Mouse (Mus musculus): ENCODE data around the gene Smyd5. TPM values are rescaled to one million over a fixed set of nuclear protein-coding genes. Genes with fewer than 3 reads are reported as not detected.

Gene Smyd5
- total RNA-seq, 2 experiments from 2014 or later = 1.5 to 14.1 TPM

- no peak for ATAC-seq (replicated peaks; ENCODE audit: low FRiP score, poor library complexity, severe bottlenecking)
Measured at GRCm38 (mm10) chr6:85483843-85484721, 52.3 kb downstream of the Smyd5 start.

GRCm38 (mm10) chr6:85485738-85486137 lies 53.9 kb downstream of the Smyd5 start:
- ATAC-seq (replicated peaks; ENCODE audit: low FRiP score, poor library complexity, severe bottlenecking) = no peak

GRCm38 (mm10) chr6:85488510-85488909 lies 56.7 kb downstream of the Smyd5 start:
- no peak for ATAC-seq (replicated peaks; ENCODE audit: low FRiP score, poor library complexity, severe bottlenecking)

GRCm38 (mm10) chr6:85489717-85490116 lies 57.9 kb downstream of the Smyd5 start:
- ATAC-seq (replicated peaks; ENCODE audit: low FRiP score, poor library complexity, severe bottlenecking) = no peak

GRCm38 (mm10) chr6:85490252-85490651 lies 58.5 kb downstream of the Smyd5 start:
- no peak for ATAC-seq (replicated peaks; ENCODE audit: low FRiP score, poor library complexity, severe bottlenecking)

GRCm38 (mm10) chr6:85491606-85492005 lies 59.8 kb downstream of the Smyd5 start:
- ATAC-seq (replicated peaks; ENCODE audit: low FRiP score, poor library complexity, severe bottlenecking) = no peak

Other genes starting within 250 kb of the Smyd5 start
- gene Emx1, start 244.6 kb upstream of the Smyd5 start, total RNA-seq (2015; ENCODE audit: low replicate concordance) = not detected in 2 replicates
- not detected in 2 replicates for gene Emx1, start 244.6 kb upstream of the Smyd5 start, total RNA-seq (2017; ENCODE audit: low replicate concordance)
- gene Sfxn5, start 98.6 kb upstream of the Smyd5 start, total RNA-seq (2015; ENCODE audit: low replicate concordance) = 0.19 and 0.63 TPM in 2 replicates
- gene Sfxn5, start 98.6 kb upstream of the Smyd5 start, total RNA-seq (2017; ENCODE audit: low replicate concordance) = 0.56 and 1.3 TPM in 2 replicates
- gene Rab11fip5, start 57.4 kb upstream of the Smyd5 start, total RNA-seq (2015; ENCODE audit: low replicate concordance) = 0.19 and 0.21 TPM in 2 replicates
- gene Rab11fip5, start 57.4 kb upstream of the Smyd5 start, total RNA-seq (2017; ENCODE audit: low replicate concordance) = 0.51 and 2.6 TPM in 2 replicates
- gene Noto, start 8.1 kb upstream of the Smyd5 start, total RNA-seq (2015; ENCODE audit: low replicate concordance) = not detected in 2 replicates
- gene Noto, start 8.1 kb upstream of the Smyd5 start, total RNA-seq (2017; ENCODE audit: low replicate concordance) = not detected in 2 replicates
- 91.3 and 115 TPM in 2 replicates for gene Cct7, start 19.5 kb downstream of the Smyd5 start, total RNA-seq (2015; ENCODE audit: low replicate concordance)
- gene Cct7, start 19.5 kb downstream of the Smyd5 start, total RNA-seq (2017; ENCODE audit: low replicate concordance) = 95.1 and 135 TPM in 2 replicates
- gene Pradc1, start 20.0 kb downstream of the Smyd5 start, total RNA-seq (2015; ENCODE audit: low replicate concordance) = 13.8 TPM in 2 replicates
- 5.7 and 8.1 TPM in 2 replicates for gene Pradc1, start 20.0 kb downstream of the Smyd5 start, total RNA-seq (2017; ENCODE audit: low replicate concordance)
- not detected in 2 replicates for gene Fbxo41, start 71.0 kb downstream of the Smyd5 start, total RNA-seq (2015; ENCODE audit: low replicate concordance)
- gene Fbxo41, start 71.0 kb downstream of the Smyd5 start, total RNA-seq (2017; ENCODE audit: low replicate concordance) = not detected in 2 replicates
- gene Egr4, start 81.6 kb downstream of the Smyd5 start, total RNA-seq (2015; ENCODE audit: low replicate concordance) = not detected in 2 replicates
- not detected in 2 replicates for gene Egr4, start 81.6 kb downstream of the Smyd5 start, total RNA-seq (2017; ENCODE audit: low replicate concordance)
- gene Alms1, start 155.5 kb downstream of the Smyd5 start, total RNA-seq (2015; ENCODE audit: low replicate concordance) = 14.8 and 22.4 TPM in 2 replicates
- gene Alms1, start 155.5 kb downstream of the Smyd5 start, total RNA-seq (2017; ENCODE audit: low replicate concordance) = 22.8 and 24.5 TPM in 2 replicates

Data from erythroblast, adult 5-6 weeks (primary cell).